Mouse (Mus musculus) stomach, embryonic 16.5 days (tissue): ENCODE results near the gene Olfr559. TPM values are rescaled to one million over a fixed set of nuclear protein-coding genes. Genes with fewer than 3 reads are reported as not detected.

Experiments
- ATAC-seq: fragments of 200-750 bp; cut with Nextera tagmentation; 2 replicates; pipeline ENCODE4 v1.8.0; 2017; ENCODE audit warnings: moderate number of reproducible peaks, moderate TSS enrichment; ENCODE audit not compliant: insufficient read depth, low FRiP score
- H3K27ac ChIP-seq: fragments of 300-500 bp; sonication (generic); 2 replicates; pipeline ENCODE4 v1.5.1; 2014; ENCODE audit warnings: low read length
- H3K27me3 ChIP-seq: fragments of 300-500 bp; sonication (generic); 2 replicates; pipeline ENCODE4 v1.6.1; 2014; ENCODE audit warnings: low read length, control low read depth, mixed read lengths; ENCODE audit not compliant: control insufficient read depth, insufficient read depth
- H3K36me3 ChIP-seq: fragments of 300-500 bp; sonication (generic); 2 replicates; pipeline ENCODE4 v1.6.1; 2014; ENCODE audit warnings: low read length; ENCODE audit not compliant: control insufficient read depth, insufficient read depth
- H3K4me1 ChIP-seq: fragments of 300-500 bp; sonication (generic); 2 replicates; pipeline ENCODE4 v1.6.1; 2014; ENCODE audit warnings: low read length, control low read depth, mixed read lengths; ENCODE audit not compliant: control insufficient read depth, insufficient read depth
- H3K4me2 ChIP-seq: fragments of 300-500 bp; sonication (generic); 2 replicates; pipeline ENCODE4 v1.6.1; 2014; ENCODE audit warnings: low read depth, low read length, mixed read lengths
- H3K4me3 ChIP-seq: fragments of 300-500 bp; sonication (generic); replicated peaks from 2 replicates; pipeline ENCODE4 v1.5.1; 2014; ENCODE audit warnings: mild to moderate bottlenecking, low read length
- H3K9ac ChIP-seq: fragments of 300-500 bp; sonication (generic); 2 replicates; pipeline ENCODE4 v1.6.1; 2014; ENCODE audit warnings: low read length
- H3K9me3 ChIP-seq: fragments of 300-500 bp; sonication (generic); replicated peaks from 2 replicates; pipeline ENCODE4 v1.6.1; 2016; ENCODE audit warnings: low read length, control low read depth; ENCODE audit not compliant: control insufficient read depth
- WGBS: fragments of 180-500 bp; shearing (Covaris S2); extraction: QIAGEN DNeasy Blood & Tissue Kit; methylation state at CpG from one replicate; pipeline ENCODE4 v1.1.7; 2014; 5-methylcytosine and 5-hydroxymethylcytosine counted together
- polyA plus RNA-seq: library from polyadenylated mRNA; unstranded; fragments of >200 nt; fragmentation: Nextera tagmentation; extraction: Ambion mirVana; gene quantifications from 2 replicates; pipeline ENCODE4 v1.2.1, GENCODE M21; 2015

The Olfr559 gene
- polyA plus RNA-seq: not detected in 2 replicates

GRCm38 (mm10) chr7:102727391-102727790 lies at the start of gene Olfr559:
TSS of gene Olfr559 (minus strand) at chr7:102727491.
- Histone ChIP-seq H3K4me1 (no peaks in the 10 kb centered on the region), H3K36me3 (no peaks in the 10 kb centered on the region), H3K4me3 (no peak within 1 kb of the TSS), H3K27ac (no peak within 1 kb of the TSS), H3K4me2 (no peak within 1 kb of the TSS), H3K9ac (no peak within 1 kb of the TSS), H3K27me3 (no peaks in the 10 kb centered on the region), H3K9me3 (no peaks in the 10 kb centered on the region)
- ATAC-seq: no peak

- Histone ChIP-seq H3K9me3 (no peaks in the 10 kb centered on the region), H3K4me2 (no peak within 1 kb of the TSS), H3K27ac (no peak within 1 kb of the TSS), H3K36me3 (no peaks in the 10 kb centered on the region), H3K4me3 (no peak within 1 kb of the TSS), H3K9ac (no peak within 1 kb of the TSS), H3K4me1 (no peaks in the 10 kb centered on the region), H3K27me3 (no peaks in the 10 kb centered on the region)
- no peak for ATAC-seq
- WGBS: 72% methylated on average over 2 of the region's 2 CpGs
Measured at GRCm38 (mm10) chr7:102770921-102771320, 43.6 kb upstream of the Olfr559 start, which contains the start of gene Olfr561. TSS of gene Olfr561 (plus strand) at chr7:102771221.

- Histone ChIP-seq H3K9ac (no peak within 1 kb of the TSS), H3K4me1 (no peaks in the 10 kb centered on the region), H3K36me3 (no peaks in the 10 kb centered on the region), H3K4me3 (no peak within 1 kb of the TSS), H3K27ac (no peak within 1 kb of the TSS), H3K4me2 (no peak within 1 kb of the TSS), H3K9me3 (no peaks in the 10 kb centered on the region), H3K27me3 (no peaks in the 10 kb centered on the region)
- ATAC-seq: no peak
- WGBS: 53% methylated on average over 4 of the region's 4 CpGs
Measured at GRCm38 (mm10) chr7:102759266-102759665, 32.0 kb upstream of the Olfr559 start, which contains the start of the genes Olfr560 and Olfr78. TSS of gene Olfr560 (minus strand) at chr7:102759366. TSS of gene Olfr78 (minus strand) at chr7:102759471.

- WGBS: 9% methylated on average over 1 of the region's 1 CpGs
- H3K4me3 ChIP-seq: no peak overlapping the region
- H3K9ac ChIP-seq: no peak overlapping the region
- H3K27me3 ChIP-seq: no peaks in the 10 kb centered on the region
- no peak for ATAC-seq
- no peak overlapping the region for H3K27ac ChIP-seq
- H3K4me1 ChIP-seq: no peaks in the 10 kb centered on the region
- no peaks in the 10 kb centered on the region for H3K36me3 ChIP-seq
- H3K9me3 ChIP-seq: no peaks in the 10 kb centered on the region
- no peak overlapping the region for H3K4me2 ChIP-seq
Measured at GRCm38 (mm10) chr7:102752086-102752485, 24.8 kb upstream of the Olfr559 start.

DNA sequence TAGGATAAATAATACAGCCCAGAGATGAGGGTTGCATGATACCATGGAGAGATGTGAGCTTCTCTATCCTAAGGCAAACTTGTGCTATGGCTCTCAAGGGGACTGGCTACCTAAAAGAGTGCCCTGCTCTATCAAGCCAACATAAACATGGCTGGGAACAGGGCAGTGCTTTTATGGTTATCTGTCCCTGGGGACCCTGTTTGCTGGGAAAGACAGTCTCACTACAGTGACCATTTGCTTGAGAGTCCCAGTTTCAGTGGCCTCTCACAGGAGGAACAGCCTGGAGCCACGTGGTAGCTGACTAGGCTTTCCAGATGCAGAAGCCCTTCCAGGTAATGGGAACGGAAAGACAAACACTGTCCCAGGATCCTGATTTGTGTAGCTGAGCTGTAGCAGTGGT lies 10.4 kb upstream of the Olfr559 start:
- Histone ChIP-seq H3K9ac (no peak overlapping the region), H3K36me3 (no peaks in the 10 kb centered on the region), H3K4me2 (no peak overlapping the region), H3K27me3 (no peaks in the 10 kb centered on the region), H3K4me1 (no peaks in the 10 kb centered on the region), H3K9me3 (no peaks in the 10 kb centered on the region), H3K27ac (no peak overlapping the region), H3K4me3 (no peak overlapping the region)
- no peak for ATAC-seq
- WGBS: 25% methylated on average over 2 of the region's 2 CpGs

DNA sequence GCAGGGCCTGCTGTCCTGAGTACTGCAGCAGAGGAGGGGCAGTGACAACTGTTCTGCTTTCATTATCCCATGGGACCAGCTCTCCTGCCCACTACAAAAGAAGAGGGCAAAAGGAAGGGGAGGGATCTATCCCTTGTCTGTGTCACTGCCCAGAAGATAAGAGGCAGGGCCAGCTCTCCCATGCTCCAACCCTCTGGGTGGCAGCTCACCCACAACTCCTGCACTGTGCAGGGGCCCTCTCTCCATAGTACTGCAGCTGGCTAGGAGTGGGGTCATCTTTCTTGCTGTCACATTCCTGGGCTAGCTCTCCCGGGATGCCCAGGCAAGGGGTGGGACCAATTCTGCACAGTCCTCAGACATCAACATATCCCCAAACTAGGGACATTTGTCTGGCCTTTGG lies 6.5 kb upstream of the Olfr559 start:
- no peaks in the 10 kb centered on the region for H3K9me3 ChIP-seq
- 11% methylated on average over 1 of the region's 1 CpGs for WGBS
- no peak overlapping the region for H3K4me3 ChIP-seq
- no peak overlapping the region for H3K9ac ChIP-seq
- no peaks in the 10 kb centered on the region for H3K36me3 ChIP-seq
- no peak overlapping the region for H3K27ac ChIP-seq
- no peak overlapping the region for H3K4me2 ChIP-seq
- no peak; the same call in 1 of the 2 replicates for ATAC-seq
- H3K27me3 ChIP-seq: no peaks in the 10 kb centered on the region
- no peaks in the 10 kb centered on the region for H3K4me1 ChIP-seq

DNA sequence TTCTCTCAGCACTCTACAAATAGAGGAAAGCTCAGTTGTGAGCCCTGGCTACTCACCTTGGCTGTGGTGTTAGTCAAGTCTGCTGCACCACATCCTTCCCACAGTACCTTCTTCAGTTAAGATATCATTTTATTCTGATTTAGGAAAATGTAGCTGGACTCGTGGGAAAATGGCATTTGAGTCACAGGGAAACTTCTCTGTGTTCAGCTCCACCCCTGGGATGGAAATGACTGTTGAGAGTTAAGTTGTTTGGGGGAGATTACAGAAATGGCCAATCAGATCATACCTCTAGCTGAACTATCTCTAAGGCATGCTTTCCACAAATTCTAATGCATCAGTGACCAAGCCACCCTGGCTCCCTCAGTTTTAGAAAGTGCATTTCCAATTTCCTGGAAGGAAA lies 8.3 kb downstream of the Olfr559 start, which contains the start of gene Olfr33:
TSS of gene Olfr33 (minus strand) at position 101 of the 400 bp plus-strand sequence.
- ATAC-seq: no peak
- H3K4me1 ChIP-seq: no peaks in the 10 kb centered on the region
- H3K27me3 ChIP-seq: no peaks in the 10 kb centered on the region
- WGBS: 49% methylated on average over 1 of the region's 1 CpGs
- no peaks in the 10 kb centered on the region for H3K36me3 ChIP-seq
- no peak within 1 kb of the TSS for H3K27ac ChIP-seq
- no peak within 1 kb of the TSS for H3K9ac ChIP-seq
- no peak within 1 kb of the TSS for H3K4me2 ChIP-seq
- no peak within 1 kb of the TSS for H3K4me3 ChIP-seq
- no peaks in the 10 kb centered on the region for H3K9me3 ChIP-seq

DNA sequence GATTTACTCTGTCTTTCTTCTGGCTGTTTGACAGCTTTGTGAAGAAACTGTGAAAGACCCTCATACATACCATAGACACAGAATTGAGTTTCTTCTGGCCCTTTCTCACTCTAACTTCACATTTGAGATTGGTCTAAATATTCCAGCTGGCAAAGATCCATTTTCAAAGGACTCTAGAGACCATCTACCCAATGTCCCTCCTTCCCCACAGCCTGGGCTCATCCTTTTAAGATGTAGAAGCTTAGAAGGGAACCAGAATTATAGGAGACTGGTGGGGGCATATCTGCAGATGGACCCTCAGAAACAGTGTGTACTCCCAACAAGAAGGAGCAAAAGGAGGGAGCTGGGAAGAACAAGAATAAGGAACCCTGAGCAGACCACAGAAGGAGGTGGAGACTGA lies 25.4 kb downstream of the Olfr559 start, which contains the start of gene Olfr558:
TSS of gene Olfr558 (plus strand) at position 301 of the 400 bp plus-strand sequence.
- ATAC-seq: no peak

DNA sequence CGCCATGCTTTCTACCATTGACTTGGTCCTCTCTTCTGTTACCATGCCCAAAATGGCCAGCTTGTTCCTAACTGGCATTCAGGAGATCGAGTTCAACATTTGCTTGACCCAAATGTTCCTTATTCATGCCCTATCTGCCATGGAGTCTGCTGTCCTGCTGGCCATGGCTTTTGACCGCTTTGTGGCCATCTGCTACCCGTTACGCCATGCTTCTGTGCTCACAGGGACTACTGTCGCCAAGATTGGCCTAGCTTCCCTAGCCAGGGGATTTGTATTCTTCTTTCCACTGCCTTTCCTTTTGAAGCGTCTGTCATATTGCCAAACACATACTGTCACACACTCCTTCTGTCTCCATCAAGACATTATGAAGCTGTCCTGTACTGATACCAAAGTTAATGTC lies 28.8 kb downstream of the Olfr559 start:
- 91% methylated on average over 7 of the region's 7 CpGs for WGBS
- ATAC-seq: no peak

More for the DNA sequence above, 25.4 kb downstream of the Olfr559 start, which contains the start of gene Olfr558:
- no peak within 1 kb of the TSS for H3K27ac ChIP-seq
- H3K4me2 ChIP-seq: no peak within 1 kb of the TSS
- H3K27me3 ChIP-seq: no peaks in the 10 kb centered on the region
- H3K9me3 ChIP-seq: no peaks in the 10 kb centered on the region
- H3K9ac ChIP-seq: no peak within 1 kb of the TSS
- no peaks in the 10 kb centered on the region for H3K36me3 ChIP-seq
- H3K4me1 ChIP-seq: no peaks in the 10 kb centered on the region
- H3K4me3 ChIP-seq: no peak within 1 kb of the TSS

More for the DNA sequence above, 28.8 kb downstream of the Olfr559 start:
- no peak overlapping the region for H3K4me2 ChIP-seq
- H3K27ac ChIP-seq: no peak overlapping the region
- no peaks in the 10 kb centered on the region for H3K36me3 ChIP-seq
- H3K27me3 ChIP-seq: no peaks in the 10 kb centered on the region
- H3K4me1 ChIP-seq: no peaks in the 10 kb centered on the region
- no peak overlapping the region for H3K4me3 ChIP-seq
- H3K9me3 ChIP-seq: no peaks in the 10 kb centered on the region
- H3K9ac ChIP-seq: no peak overlapping the region
